Mouse (Mus musculus) ovary, postnatal 14 days (tissue): ENCODE measurements at regions not wholly inside any gene's neighbourhood (a gene's known extent, or its start where the extent isn't known, plus 50 kb on each side); places are given as distances from the start of the nearest gene placed in this dataset.

ENCODE experiments used
- DNase-seq: peaks from one replicate; pipeline ENCODE4 v3.0.0; 2022; ENCODE audit warnings: low spot score

DNA sequence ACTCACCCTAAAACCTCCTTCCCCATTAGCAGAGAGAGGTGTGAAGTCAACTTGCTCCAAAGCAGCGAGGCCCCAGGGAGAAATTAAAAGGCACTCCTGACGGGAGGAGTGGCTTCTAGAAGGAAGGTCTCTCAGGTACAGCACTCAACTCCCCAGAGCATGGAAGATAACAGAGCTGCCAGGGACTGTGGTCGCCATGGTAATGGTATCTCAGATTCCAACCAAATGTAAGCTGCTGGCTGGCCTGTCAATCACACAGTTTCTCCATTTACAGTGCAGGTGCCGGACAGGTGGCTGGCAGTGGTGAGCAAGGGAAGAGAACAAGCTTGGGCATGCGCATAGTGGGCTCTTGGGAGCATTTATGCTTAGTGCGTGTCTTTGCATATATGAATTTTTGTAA, 213.5 kb upstream of the Bcor start:
- no peak for DNase-seq

DNA sequence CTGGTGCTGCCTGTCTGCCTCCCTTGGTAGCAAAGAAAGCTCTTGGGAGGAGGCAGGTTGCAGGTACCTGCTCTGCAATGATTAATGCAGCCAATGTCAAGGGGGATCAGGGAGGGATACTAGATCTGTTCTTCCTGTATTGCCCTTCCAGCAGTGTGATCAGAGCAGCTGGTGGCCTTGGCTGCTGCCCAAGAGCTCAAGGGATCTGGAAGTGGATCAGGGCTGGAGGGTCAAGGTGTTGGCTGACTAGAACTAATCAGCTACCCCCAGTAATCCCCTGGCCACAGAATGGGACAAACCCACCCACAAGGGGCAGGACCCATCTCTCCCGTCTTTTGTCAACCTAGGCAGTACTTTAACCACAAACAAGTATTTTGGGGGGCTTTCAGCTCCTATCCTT, 211.8 kb upstream of the Atp6ap2 start:
- DNase-seq, result no peak

DNA sequence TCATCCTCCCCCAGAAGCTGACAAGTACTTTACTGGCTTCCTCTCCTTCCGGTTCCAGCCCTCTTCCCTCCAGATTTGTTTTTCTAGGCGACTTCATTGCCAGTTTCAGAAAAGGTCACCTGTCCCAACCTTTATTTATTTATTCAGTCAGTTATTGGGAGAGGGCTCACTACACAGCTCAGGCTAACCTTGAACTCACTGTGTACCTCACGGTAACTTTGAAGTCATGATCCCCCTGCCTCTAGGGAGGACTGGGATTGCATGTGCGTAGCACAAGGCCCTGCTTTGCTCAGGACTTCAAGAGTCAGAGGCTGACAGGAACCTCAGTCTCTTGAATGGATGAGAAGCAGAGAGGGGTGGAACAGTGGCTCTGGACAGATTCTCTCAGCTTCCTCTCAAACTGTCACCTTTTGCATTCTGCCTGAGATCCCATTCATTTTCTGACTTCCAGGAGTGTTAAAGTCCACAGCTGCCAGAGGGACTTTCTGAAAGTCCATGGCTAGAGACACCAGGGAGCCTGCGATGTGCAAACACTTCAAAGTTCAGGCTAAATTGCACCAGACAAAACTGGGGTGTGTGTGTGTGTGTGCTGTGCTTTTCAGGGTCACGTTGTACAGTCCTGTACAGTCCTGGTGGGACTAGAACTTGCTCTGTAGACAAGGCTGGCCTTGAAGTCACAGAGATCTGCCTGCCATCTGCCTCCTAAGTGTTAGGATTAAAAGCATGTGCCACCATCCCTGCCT, 211.2 kb upstream of the Atp6ap2 start:
- DNase-seq, result no peak

DNA sequence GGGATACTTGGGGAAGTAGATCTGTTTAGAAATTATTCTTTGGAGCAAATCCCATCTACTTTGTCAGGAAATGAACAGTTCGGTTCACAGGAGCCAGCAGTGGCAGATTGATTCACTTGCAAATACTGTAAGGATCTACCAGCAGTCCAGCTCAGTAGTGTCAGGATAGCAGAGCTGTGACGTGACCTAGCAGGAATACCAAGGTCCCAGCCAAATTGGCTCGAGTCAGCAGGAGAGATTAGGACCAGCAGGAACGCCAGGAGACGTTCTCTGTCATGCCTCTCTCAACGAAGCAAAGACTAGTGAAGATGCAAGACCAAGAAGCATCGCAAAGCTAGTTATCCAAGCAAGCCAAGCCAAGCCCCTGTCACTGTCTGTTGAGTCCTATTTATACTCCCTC, 210.2 kb upstream of the Atp6ap2 start:
- DNase-seq, result no peak

DNA sequence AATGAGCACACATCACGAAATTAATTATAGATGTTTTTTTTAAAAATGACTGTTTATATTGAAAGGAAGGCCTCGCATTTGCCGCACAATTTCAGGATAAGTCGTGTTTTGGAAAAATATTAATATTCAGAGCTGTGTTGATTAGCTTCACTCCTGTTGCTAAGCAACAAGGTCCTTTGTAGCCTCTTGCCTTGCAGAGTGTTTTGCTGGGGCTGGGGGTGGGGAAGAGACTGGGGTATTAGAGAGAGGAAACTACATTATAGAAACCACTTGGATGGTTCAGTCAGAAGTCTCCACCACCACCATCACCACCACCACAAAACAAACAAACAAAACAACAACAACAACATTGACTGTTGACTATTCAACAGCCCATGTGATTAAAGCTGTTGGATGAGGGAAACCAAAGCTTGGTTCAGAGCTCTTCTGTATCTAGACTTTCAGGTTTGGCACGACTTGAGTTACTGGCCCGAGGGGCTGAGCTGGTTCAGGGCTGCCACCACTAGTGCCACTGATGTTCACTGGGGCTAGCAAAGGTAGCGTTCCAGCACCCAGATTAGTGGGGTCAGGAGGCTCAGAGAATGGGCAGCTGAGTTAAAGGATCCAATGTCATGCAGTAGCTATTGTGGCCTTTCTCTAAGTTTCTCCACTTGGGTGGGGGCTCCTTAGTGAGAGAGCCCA, 195.3 kb upstream of the Atp6ap2 start:
- no peak for DNase-seq

DNA sequence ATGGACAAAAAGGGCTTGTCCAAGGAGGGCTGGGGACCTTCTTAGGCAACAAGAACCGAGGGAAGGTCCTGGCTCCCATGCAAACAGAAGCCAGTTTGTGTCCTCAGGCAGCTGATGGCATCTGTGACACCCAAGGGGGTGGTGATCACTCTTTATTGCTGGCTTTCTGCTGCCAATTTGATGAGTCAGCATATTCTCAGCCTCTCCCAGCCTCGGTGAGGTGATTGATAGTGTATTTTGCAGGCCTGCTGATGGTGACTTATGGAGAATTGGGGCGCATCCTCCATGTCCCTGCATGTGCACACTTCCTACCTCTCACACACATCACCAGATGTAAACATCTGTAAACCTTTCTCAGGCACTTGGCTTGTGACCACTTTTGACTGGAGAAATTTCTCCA, 178.3 kb upstream of the Atp6ap2 start:
- DNase-seq, result no peak

DNA sequence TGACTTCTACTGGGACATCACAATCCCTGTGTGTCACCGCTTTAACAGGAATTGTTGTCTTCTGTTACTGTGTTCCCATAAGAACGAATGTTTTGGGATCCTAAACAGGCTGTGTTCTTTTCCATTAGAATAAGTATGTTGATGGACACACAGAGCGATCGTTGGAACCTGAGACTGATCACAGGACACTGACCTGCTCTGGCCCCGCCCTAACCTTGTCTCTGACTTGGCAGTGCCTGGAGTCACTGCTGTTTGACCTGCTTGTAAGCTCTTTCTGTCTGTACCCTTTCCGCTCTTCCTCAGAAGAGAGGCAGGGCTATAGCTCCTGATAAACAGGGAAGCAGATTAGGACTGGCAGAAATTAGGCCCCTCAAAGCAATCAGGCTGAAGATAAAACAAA, 162.0 kb upstream of the Atp6ap2 start:
- no peak for DNase-seq

DNA sequence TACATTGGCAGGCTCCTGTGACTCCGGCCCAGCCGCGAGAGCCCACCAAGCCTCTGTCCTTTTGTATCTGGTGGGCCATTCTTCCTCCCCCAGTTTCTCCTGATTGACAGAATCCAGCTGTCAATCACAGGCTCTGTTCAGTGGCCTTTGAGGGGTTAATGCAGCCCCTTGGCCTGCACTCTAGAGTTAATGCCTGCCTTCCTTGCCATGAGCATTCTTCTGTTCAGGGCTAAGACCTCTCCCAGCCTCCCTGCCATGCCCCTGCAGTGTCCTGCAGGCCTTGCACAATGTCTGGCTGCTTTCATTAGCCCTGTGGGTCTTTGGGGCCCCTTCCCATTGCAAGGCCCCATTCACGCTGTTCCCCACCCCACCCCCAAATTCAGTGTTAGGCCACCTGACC, 160.9 kb upstream of the Atp6ap2 start:
- DNase-seq, result no peak

DNA sequence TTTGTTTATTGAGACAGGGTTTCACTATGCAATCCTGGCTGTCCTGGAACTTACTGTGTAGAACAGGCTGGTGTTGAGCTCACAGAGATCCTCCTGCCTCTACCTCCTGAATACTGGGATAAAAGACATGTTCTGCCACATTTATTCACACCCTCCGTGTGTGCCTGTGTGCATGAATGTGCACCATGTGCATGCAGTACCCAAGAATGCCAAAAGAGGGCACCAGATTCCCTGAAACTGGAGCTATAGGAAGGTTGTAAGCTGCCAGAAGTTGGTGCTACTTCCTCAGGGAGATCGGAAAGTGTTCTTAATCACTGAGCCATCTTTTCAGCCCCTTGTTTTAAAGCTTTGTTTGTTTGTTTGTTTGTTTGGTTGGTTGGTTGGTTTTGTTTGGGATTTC, 155.3 kb upstream of the Atp6ap2 start:
- DNase-seq, result no peak

DNA sequence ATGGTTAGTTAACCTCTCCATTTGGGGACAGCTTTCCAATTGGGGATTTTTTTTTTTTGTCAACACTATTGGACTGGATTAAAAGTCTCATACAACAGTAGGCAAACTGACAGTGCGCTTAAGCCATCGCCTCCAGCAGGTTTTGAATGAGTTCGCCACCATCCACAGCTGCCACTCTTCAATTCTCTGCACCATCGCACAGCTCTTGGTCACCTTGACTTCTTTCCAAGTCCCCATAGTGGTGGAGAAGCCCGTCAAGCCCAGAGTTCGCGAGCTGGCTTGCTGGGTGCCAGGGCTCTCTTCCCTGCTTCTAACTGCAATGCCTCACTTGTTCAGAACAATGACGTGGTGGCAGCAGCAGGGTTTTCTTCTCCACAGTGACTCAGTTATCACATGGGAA, 151.9 kb upstream of the Atp6ap2 start:
- DNase-seq, result no peak

DNA sequence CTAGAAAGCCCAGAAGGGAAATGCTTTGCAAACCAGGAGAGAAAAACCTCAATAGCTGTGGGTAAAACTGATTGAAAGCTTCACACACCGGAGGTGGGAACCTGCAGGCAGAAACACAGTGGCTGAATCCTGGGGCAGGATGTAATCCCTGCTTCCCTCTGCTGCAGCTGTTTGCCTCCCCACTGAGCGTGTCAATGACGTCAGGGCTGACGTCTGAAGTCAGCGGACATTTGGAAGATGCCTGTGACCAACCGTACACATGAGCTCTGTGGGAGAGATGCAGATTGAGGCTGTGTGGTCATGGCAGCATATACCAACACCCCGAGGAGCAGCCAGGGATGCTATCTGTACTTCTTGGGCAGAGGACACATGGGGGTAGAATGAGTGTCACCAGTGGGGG, 151.5 kb upstream of the Atp6ap2 start:
- DNase-seq, result no peak

DNA sequence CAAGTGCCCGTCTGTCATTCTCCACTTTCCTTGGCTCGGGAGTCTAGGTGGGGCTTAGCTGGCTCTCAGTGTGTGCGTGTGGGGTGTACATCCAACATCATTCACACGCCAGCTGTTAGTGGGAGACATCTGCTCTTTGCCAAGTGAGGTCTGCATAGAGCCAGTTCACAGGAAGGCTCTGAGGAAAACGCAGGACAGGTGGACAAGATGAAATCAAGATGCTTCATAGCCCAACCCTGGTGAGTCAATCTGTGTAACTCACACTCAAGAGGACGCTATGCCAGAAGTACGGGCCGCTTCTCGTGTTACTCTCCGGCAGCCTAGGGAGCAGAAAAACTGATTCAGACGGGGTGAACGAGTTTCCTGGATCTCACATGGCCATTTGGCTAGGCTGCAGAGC, 148.2 kb upstream of the Atp6ap2 start:
- DNase-seq, result no peak

DNA sequence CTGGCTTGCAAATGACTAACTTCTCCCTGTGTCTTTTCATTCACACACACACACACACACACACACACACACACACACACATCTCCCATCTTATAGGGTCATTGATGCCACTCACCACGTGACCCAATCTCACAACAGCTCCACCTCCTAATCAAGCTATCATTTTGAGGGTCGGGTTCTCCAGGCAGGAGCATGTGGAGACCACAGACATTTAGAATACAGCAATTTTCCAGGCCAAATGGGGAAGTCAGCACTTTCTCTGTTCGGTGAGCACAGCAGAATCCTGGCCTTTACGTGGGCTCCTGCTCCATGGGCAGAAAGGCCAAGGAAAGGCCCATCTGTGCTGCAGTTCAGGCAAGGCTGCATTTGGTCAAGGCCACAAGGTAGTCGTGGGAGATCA, 143.8 kb upstream of the Atp6ap2 start:
- DNase-seq, result no peak

DNA sequence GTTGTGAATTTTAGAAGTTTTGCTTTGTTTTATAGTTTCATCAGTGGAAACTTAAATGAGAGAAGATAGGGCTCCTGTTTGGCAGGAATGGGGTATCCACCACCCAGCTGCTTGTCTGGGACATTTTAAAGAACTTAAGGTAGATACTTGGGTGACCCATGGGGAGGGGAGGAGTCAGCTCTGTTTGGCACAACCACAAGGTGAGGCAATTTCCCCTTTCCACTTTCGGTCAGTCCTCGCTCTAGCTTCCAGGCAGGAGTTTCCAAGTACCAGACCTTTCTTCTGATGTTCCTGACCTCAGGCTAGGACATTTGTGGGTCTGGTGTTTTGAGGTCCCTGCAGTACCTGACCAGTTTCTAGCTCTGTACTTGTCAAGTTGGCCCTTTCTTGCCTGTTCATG, 142.5 kb upstream of the Atp6ap2 start:
- DNase-seq, result no peak

DNA sequence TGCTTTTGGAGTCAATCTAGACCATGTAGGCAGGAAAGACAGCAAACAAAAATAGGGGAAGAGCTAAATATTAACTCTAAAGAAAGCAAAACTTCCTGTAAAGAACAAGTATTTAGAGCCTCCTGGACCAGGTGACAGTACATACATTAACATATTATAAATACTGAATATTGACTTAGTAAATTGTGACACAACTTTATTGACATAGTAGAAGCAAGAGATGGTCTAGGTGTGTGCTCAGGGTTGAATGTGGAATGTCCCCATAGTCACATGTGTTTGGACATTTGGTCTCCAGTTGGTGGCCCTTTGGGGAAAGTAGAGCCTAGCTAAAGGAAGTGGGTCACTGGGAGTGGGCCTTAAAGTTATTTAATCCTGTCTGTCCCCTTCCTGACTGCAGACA, 139.6 kb upstream of the Atp6ap2 start:
- no peak for DNase-seq

DNA sequence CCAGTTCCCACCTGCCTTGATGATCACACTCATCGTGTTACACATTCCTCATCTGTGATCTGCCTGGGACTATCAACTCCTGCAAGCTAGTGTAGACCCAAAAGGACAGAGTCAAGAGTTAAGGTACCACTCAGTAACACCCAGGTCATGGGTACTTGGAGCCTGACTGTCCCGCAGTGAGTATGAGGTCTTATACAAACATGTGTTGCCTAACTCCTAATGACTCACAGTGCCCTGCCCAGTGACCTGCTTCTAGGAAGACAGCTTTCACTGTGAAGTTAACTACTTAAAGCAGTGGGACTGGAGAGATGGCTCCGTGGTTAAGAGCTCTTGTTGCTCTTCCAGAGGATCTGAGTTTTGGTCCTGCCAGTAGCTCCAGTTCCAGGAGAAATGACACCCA, 137.9 kb upstream of the Atp6ap2 start:
- no peak for DNase-seq

DNA sequence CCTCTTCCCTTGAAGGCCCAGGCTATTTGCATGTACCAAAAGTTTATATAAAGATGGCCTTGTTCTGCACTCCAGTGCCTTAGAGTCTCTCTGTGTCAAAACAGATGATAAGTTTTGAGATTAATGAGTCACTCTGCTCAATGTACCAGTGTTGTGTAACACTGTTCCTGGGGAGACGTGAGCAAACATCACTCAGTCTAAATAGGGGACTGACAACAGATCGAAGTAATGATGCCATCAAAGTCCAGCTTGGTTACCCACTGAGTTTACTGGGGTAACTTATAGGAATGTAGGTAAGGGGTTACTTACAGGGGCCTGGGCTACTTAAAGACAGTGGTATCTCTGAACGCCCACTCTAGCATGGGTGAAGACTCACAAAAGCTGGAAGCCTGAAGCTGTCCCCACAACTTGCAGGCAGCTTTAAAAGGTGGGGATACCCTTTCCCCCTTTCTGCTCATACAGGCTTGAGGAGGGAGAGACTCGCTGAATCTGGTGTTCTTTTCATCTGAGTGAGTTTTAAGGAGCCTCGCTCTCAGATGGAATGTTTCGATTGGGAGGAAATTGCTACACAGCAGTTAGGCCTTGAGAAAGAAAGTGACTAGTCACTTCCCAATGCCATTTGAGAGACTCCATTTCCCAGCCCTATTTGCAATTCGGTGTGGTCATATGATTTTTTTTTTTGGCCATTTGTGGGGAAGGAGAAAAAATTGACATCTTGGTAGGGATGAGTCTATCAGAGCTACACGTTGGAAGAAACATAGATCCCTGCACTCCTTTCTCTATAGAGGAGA, 134.4 kb upstream of the Atp6ap2 start:
- no peak for DNase-seq

DNA sequence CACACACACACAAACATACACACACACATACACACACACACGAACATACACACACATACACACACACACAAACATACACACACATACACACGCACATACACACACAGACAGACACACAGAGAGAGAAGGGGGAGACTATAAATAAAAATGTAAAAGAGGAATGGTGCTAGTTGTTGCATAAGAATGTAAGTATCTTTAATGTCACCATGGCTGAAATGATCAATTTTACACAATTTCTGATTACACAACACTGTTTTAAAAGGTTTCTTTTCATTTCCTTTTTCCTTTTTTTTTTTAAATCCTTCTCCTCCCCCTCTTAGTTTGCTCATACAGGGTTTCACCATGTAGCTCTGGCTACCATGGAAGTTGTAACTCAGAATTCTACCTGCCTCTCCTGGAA, 125.9 kb upstream of the Atp6ap2 start:
- DNase-seq, result no peak

DNA sequence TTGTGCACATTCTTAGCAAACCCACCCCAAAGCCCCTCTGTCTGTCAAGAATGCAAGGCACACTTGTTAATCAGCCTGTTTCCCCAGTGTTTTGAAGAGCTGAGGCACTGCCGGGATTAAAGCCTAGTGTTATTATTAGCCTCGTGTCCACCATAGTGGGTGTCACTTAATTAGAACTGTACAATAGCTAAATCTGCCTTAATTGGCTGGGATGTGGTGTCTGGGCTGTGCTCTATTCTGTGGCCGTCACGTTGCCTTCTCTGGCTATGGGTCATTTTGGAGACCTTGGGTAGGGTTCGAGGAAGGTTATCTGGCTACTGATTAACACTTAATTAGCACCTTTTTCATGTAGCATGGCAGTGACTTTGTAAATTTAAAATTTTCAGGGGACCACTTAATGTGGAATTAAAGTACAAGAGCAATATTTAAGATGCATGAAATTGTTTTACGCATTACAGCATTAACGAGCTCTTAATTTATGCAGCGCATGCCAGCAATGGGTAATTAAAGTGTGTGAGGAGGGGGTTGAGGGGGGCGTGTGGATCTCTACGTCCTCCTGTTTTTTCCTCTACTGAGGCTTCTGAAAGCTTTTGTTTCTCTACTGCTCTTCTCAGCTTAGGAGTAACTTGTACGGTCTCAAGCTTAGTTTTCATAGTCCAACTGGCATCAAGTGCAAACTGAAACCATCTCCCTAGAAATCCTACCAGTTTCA, 124.5 kb upstream of the Atp6ap2 start:
- no peak for DNase-seq

DNA sequence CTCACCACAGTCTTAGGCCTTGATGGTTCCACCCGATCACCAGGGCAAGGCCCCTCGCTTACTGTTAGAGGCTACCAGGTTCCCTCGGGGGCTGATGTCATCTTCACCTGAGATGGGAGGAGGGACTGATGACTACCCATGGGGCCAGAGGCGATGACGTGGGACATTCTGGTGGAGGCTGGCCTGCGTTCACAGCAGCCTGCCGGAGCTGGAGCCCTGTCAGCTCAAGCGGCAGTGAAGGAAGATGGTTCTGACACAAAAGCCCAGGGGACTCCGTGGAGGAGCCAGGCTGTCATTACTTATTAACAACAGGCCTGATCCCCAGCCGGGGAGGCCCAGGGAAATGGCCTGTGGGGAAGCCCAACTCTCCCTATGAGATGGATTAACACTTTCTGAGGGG, 121.3 kb upstream of the Atp6ap2 start:
- DNase-seq, result no peak

DNA sequence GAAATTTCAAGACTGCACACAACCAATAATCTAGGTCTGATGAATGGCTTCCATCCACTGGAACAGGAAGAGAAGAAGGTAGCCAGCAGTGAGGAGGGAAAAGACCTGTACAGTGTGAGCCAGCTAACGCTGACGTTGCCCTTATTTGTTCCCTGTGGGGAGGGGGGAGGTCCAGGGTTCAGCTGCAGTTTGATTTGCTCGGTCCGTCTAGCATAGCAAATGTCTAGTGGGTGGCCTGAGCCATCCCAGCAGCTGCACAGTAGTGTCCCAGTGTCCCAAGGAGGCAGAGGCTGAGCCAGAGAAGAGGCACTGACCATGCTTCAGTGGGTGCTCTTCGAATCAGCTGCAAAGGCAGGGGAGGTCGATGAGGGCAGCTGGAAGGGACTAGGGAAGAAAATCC, 120.7 kb upstream of the Atp6ap2 start:
- DNase-seq, result no peak

DNA sequence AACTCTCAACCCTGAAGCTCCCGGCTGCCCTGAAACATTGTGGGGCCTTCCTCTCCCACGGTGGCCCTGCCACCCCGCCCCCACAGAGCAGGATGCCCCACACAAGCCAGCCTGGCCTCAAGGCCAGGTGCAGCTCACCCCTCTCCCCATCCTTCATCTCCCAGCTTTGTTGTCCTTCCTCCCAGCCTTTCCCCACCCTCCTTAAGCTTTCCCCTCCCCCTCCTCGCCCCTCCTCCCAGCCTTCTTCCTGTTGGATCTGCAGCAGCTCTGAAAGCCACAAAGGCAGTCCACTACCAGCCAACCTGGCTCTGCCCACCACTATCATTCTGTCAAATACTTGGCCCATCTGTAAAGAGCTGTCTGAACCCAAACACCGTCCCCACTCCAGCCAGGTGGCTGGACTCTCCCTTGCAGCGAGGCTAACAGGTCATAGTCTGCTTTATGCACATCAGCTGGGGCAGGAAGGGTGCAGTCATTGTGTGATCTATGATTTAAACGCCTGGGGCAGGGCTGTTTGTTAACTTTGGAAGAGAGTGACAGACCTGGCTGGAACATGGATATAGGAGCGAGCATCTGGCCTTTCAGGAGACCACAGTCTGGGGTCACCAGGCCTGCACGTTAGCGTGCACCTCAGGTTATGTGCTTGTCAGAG, 119.9 kb upstream of the Atp6ap2 start:
- no peak for DNase-seq
